Mouse (Mus musculus): ENCODE measurements at regions not wholly inside any gene's neighbourhood (a gene's known extent, or its start where the extent isn't known, plus 50 kb on each side); places are given as distances from the start of the nearest gene placed in this dataset.

- TF ChIP-seq CTCF (IDR thresholded peaks at IDR 0.05; ENCODE audit: borderline replicate concordance, extremely low read depth, insufficient read depth, insufficient read length) (no peak), POLR2A (IDR thresholded peaks at IDR 0.05; ENCODE audit: borderline replicate concordance, extremely low read depth, insufficient read depth, insufficient read length, poor library complexity, severe bottlenecking) (no peak)
Measured at GRCm38 (mm10) chr2:160471561-160471960, 104.7 kb upstream of the Mafb start.
